Comparison of ENCODE assay signal across 15 mouse cellular contexts in the genomic region with DNA sequence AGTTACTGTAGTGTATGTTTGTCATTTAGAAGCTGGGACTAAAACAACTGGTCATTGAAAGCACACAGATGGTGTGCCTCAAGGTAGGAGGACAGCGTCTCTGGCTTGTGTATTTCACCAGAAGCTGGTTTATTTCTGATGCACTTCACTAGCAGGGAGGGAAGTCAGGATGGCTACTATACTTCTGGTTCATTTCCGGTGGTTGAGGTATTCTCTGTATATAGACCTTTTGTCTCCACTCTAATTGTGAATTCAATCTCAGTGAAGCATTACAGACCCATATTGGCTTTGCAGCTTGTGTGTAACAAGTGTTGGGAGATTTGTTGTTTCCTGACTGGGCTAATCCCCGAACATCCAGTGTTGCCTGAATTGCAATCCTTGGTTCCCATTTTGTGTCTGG. TPM values are rescaled to one million over a fixed set of nuclear protein-coding genes. Genes with fewer than 3 reads are reported as not detected.
DNase-seq lines count a peak whose midpoint lies in the region; ATAC-seq and TF ChIP-seq lines count a peak whose summit lies in the region.
"Had no signal": no experiment of that assay in that cellular context is flagged by ENCODE, and none has a peak within 500 bp of the region (broad histone marks: within the 10 kb centered on the region; RNA-seq: fewer than 3 reads in every experiment).

No protein-coding gene starts in this region.

- no peak for DNase-seq in forebrain, embryonic 11.5 days (ENCODE audit: low spot score)
- DNase-seq in kidney, postnatal 0 days (ENCODE audit: low spot score) = no peak
- DNase-seq in kidney, postnatal 36 days = no peak
- no peak for DNase-seq in embryonic facial prominence, embryonic 11.5 days (ENCODE audit: low spot score)
- no peak for DNase-seq in left cerebral cortex, adult 2 months (ENCODE audit: extremely low spot score in 1 of 2, low spot score in 2 of 2)
- DNase-seq in spleen, postnatal 14 days (ENCODE audit: low spot score in 2 of 2) = no peak
- DNase-seq: B cell, adult 2 months; cerebellum, adult 9-10 months; kidney, postnatal 10 days; thymus, adult 18-20 months had no signal

- no peak for TF ChIP-seq CTCF in kidney, postnatal 0 days (IDR thresholded peaks at IDR 0.05; ENCODE audit: low read depth)
- TF ChIP-seq CTCF in left cerebral cortex, adult 2 months (IDR thresholded peaks at IDR 0.05) = no peak

- H3K27ac ChIP-seq in forebrain, embryonic 11.5 days (ENCODE audit: low read depth, low read length) = no peak overlapping the region
- H3K27ac ChIP-seq in forebrain, embryonic 12.5 days = no peak overlapping the region
- H3K27ac ChIP-seq in kidney, postnatal 0 days = no peak overlapping the region
- no peak overlapping the region for H3K27ac ChIP-seq in embryonic facial prominence, embryonic 11.5 days (replicated peaks; ENCODE audit: low read depth, low read length)
- peak overlapping the region; percentile 98 for H3K27ac ChIP-seq in liver, embryonic 16.5 days (ENCODE audit: low read length)
- H3K27ac ChIP-seq in left cerebral cortex, adult 2 months = no peak overlapping the region
- H3K27ac ChIP-seq: limb, embryonic 12.5 days had no signal

- H3K4me3 ChIP-seq in forebrain, embryonic 11.5 days (ENCODE audit: low read depth, low read length) = peak overlapping the region; percentile 1; the same call in 1 of the 2 replicates
- no peak overlapping the region for H3K4me3 ChIP-seq in forebrain, embryonic 12.5 days (replicated peaks)
- H3K4me3 ChIP-seq in kidney, postnatal 0 days (replicated peaks; ENCODE audit: low read depth, low read length) = no peak overlapping the region
- 0 out of 2 replicates have a peak overlapping the region, but pooled peaks have one; percentile 6 for H3K4me3 ChIP-seq in embryonic facial prominence, embryonic 11.5 days (ENCODE audit: low read depth, low read length)
- H3K4me3 ChIP-seq in liver, embryonic 16.5 days (ENCODE audit: low read depth, low read length) = peak overlapping the region; percentile 68
- no peak overlapping the region for H3K4me3 ChIP-seq in left cerebral cortex, adult 2 months
- H3K4me3 ChIP-seq: limb, embryonic 12.5 days; myocyte had no signal

- intact Hi-C loops in left cerebral cortex, adult 2 months (cut with DNase I) = loop anchor here (5.0 to 10.0 kb wide), 2 partner anchors 386 to 877 kb away; partner anchors contain the start of gene Dmbx1

- 10% methylated on average over 3 of the region's 3 CpGs for WGBS in forebrain, embryonic 11.5 days
- 6% methylated on average over 3 of the region's 3 CpGs for WGBS in forebrain, embryonic 12.5 days
- WGBS in kidney, postnatal 0 days = 19% methylated on average over 3 of the region's 3 CpGs
- 13% methylated on average over 3 of the region's 3 CpGs for WGBS in embryonic facial prominence, embryonic 11.5 days
- WGBS in liver, embryonic 16.5 days (ENCODE audit: insufficient replicate concordance) = 11% methylated on average over 3 of the region's 3 CpGs

- H3K4me2 ChIP-seq in forebrain, embryonic 11.5 days (ENCODE audit: low read depth, low read length, severe bottlenecking) = no peak overlapping the region
- no peak overlapping the region for H3K4me2 ChIP-seq in forebrain, embryonic 12.5 days
- H3K4me2 ChIP-seq in kidney, postnatal 0 days (ENCODE audit: low read length) = peak overlapping the region; percentile 28; the same call in 1 of the 2 replicates
- no peak overlapping the region for H3K4me2 ChIP-seq in embryonic facial prominence, embryonic 11.5 days (ENCODE audit: low read depth, low read length)
- H3K4me2 ChIP-seq in liver, embryonic 16.5 days (ENCODE audit: low read depth, low read length) = peak overlapping the region; percentile 97
- H3K4me2 ChIP-seq: limb, embryonic 12.5 days had no signal

- H3K9ac ChIP-seq in forebrain, embryonic 11.5 days (ENCODE audit: low read length) = no peak overlapping the region
- no peak overlapping the region for H3K9ac ChIP-seq in forebrain, embryonic 12.5 days
- no peak overlapping the region for H3K9ac ChIP-seq in kidney, postnatal 0 days (ENCODE audit: low read depth, low read length)
- H3K9ac ChIP-seq in embryonic facial prominence, embryonic 11.5 days (replicated peaks; ENCODE audit: low read length) = no peak overlapping the region
- peak overlapping the region; percentile 85 for H3K9ac ChIP-seq in liver, embryonic 16.5 days (ENCODE audit: low read depth, low read length)
- H3K9ac ChIP-seq: limb, embryonic 12.5 days had no signal

- no peak for ATAC-seq in forebrain, embryonic 11.5 days (replicated peaks; ENCODE audit: low FRiP score)
- ATAC-seq in forebrain, embryonic 12.5 days (ENCODE audit: low FRiP score) = no peak
- ATAC-seq in kidney, postnatal 0 days (replicated peaks; ENCODE audit: low FRiP score, low read depth) = no peak
- ATAC-seq in embryonic facial prominence, embryonic 11.5 days (replicated peaks; ENCODE audit: insufficient number of reproducible peaks, low FRiP score, low TSS enrichment, low read depth) = no peak
- no peak for ATAC-seq in liver, embryonic 16.5 days (ENCODE audit: low read depth)

- H3K36me3 ChIP-seq in forebrain, embryonic 11.5 days (ENCODE audit: control insufficient read depth, insufficient read depth, low read length) = no peaks in the 10 kb centered on the region
- H3K36me3 ChIP-seq in forebrain, embryonic 12.5 days (replicated peaks) = no peaks in the 10 kb centered on the region
- no peaks in the 10 kb centered on the region for H3K36me3 ChIP-seq in kidney, postnatal 0 days (ENCODE audit: insufficient read depth, low read length)
- no peaks in the 10 kb centered on the region for H3K36me3 ChIP-seq in embryonic facial prominence, embryonic 11.5 days (replicated peaks; ENCODE audit: control insufficient read depth, insufficient read depth, low read depth, low read length)
- H3K36me3 ChIP-seq in liver, embryonic 16.5 days (ENCODE audit: control insufficient read depth, insufficient read depth) = peaks cover 32% of the 10 kb centered on the region
- H3K36me3 ChIP-seq: limb, embryonic 12.5 days had no signal

- H3K27me3 ChIP-seq in forebrain, embryonic 11.5 days (ENCODE audit: control insufficient read depth, insufficient read depth, low read length) = peaks cover 93% of the 10 kb centered on the region
- peaks cover 94% of the 10 kb centered on the region for H3K27me3 ChIP-seq in forebrain, embryonic 12.5 days
- H3K27me3 ChIP-seq in kidney, postnatal 0 days (ENCODE audit: insufficient read depth, low read length) = peaks cover 83% of the 10 kb centered on the region
- H3K27me3 ChIP-seq in embryonic facial prominence, embryonic 11.5 days (ENCODE audit: control insufficient read depth, insufficient read depth, low read length) = peaks cover 87% of the 10 kb centered on the region
- H3K27me3 ChIP-seq in liver, embryonic 16.5 days (ENCODE audit: control insufficient read depth, insufficient read depth, low read depth, low read length) = peaks cover 4% of the 10 kb centered on the region

- H3K4me1 ChIP-seq in forebrain, embryonic 11.5 days (replicated peaks; ENCODE audit: control insufficient read depth, insufficient read depth, low read length) = peaks cover 16% of the 10 kb centered on the region
- H3K4me1 ChIP-seq in forebrain, embryonic 12.5 days = peaks cover 31% of the 10 kb centered on the region
- H3K4me1 ChIP-seq in kidney, postnatal 0 days (replicated peaks; ENCODE audit: insufficient read depth, low read length) = peaks cover 23% of the 10 kb centered on the region; the same call in 1 of the 2 replicates
- peaks cover 7% of the 10 kb centered on the region for H3K4me1 ChIP-seq in embryonic facial prominence, embryonic 11.5 days (ENCODE audit: control insufficient read depth, insufficient read depth, low read length)
- peaks cover 34% of the 10 kb centered on the region for H3K4me1 ChIP-seq in liver, embryonic 16.5 days (ENCODE audit: control insufficient read depth, low read depth, low read length)

- H3K9me3 ChIP-seq in forebrain, embryonic 11.5 days (ENCODE audit: control insufficient read depth, low read length) = no peaks in the 10 kb centered on the region
- no peaks in the 10 kb centered on the region for H3K9me3 ChIP-seq in forebrain, embryonic 12.5 days
- no peaks in the 10 kb centered on the region for H3K9me3 ChIP-seq in kidney, postnatal 0 days (replicated peaks; ENCODE audit: low read length)
- H3K9me3 ChIP-seq in embryonic facial prominence, embryonic 11.5 days (replicated peaks; ENCODE audit: control insufficient read depth, low read length) = no peaks in the 10 kb centered on the region
- H3K9me3 ChIP-seq in liver, embryonic 16.5 days (replicated peaks; ENCODE audit: control insufficient read depth, low read length) = no peaks in the 10 kb centered on the region
- H3K9me3 ChIP-seq: limb, embryonic 12.5 days had no signal

RNA-seq across cellular contexts. Expression of gene Tal1, which starts 4.5 kb away (rescaled TPM):
- polyA plus RNA-seq in forebrain, embryonic 11.5 days (2014; fragmentation: Nextera tagmentation; extraction: Ambion mirVana) = 3.4 and 3.7 TPM in 2 replicates
- polyA plus RNA-seq in forebrain, embryonic 12.5 days (2016; fragmentation: Nextera tagmentation; extraction: Ambion mirVana) = 1.6 and 2.8 TPM in 2 replicates
- 1.0 and 1.1 TPM in 2 replicates for polyA plus RNA-seq in kidney, postnatal 0 days (2015; fragmentation: Nextera tagmentation; extraction: Ambion mirVana)
- 4.8 and 5.3 TPM in 2 replicates for polyA plus RNA-seq in embryonic facial prominence, embryonic 11.5 days (2014; fragmentation: Nextera tagmentation; extraction: Ambion mirVana)
- polyA plus RNA-seq in liver, embryonic 16.5 days (2015; fragmentation: Nextera tagmentation; extraction: Ambion mirVana) = 17.1 and 17.8 TPM in 2 replicates
- 1 to 10 TPM; 1.5 TPM for total RNA-seq in left cerebral cortex, adult 2 months (2021)
- polyA plus RNA-seq: myocyte had no signal

RNA-seq across cellular contexts. Expression of gene Pdzk1ip1, which starts 27.8 kb away (rescaled TPM):
- 13.8 and 16.2 TPM in 2 replicates for polyA plus RNA-seq in forebrain, embryonic 11.5 days (2014; fragmentation: Nextera tagmentation; extraction: Ambion mirVana)
- polyA plus RNA-seq in forebrain, embryonic 12.5 days (2016; fragmentation: Nextera tagmentation; extraction: Ambion mirVana) = 8.2 and 9.7 TPM in 2 replicates
- 681 and 685 TPM in 2 replicates for polyA plus RNA-seq in kidney, postnatal 0 days (2015; fragmentation: Nextera tagmentation; extraction: Ambion mirVana)
- polyA plus RNA-seq in embryonic facial prominence, embryonic 11.5 days (2014; fragmentation: Nextera tagmentation; extraction: Ambion mirVana) = 11.3 and 13.1 TPM in 2 replicates
- polyA plus RNA-seq in liver, embryonic 16.5 days (2015; fragmentation: Nextera tagmentation; extraction: Ambion mirVana) = 25.1 and 28.2 TPM in 2 replicates
- under 1 TPM in 1 of 2 experiments, not detected in 1; 0.75 TPM for total RNA-seq in left cerebral cortex, adult 2 months (2021)
- total RNA-seq: gastrocnemius, adult 8-10 months had no signal

Comparison
In these comparisons a context has a peak if more than half of its experiments do, and no peak if none do; other contexts are left out.
1. H3K4me3 ChIP-seq: peak in forebrain, embryonic 11.5 days (single experiment), embryonic facial prominence, embryonic 11.5 days (single experiment) and liver, embryonic 16.5 days (single experiment); none in forebrain, embryonic 12.5 days (single experiment), kidney, postnatal 0 days (single experiment) and left cerebral cortex, adult 2 months (single experiment).
2. H3K4me2 ChIP-seq: peak in kidney, postnatal 0 days (single experiment) and liver, embryonic 16.5 days (single experiment); none in forebrain, embryonic 11.5 days (single experiment), forebrain, embryonic 12.5 days (single experiment) and embryonic facial prominence, embryonic 11.5 days (single experiment).
3. RNA of gene Pdzk1ip1, which starts 27.8 kb away (polyA plus RNA-seq): 681 to 685 TPM in kidney, postnatal 0 days; 25.1 to 28.2 TPM in liver, embryonic 16.5 days, 13.8 to 16.2 TPM in forebrain, embryonic 11.5 days, 11.3 to 13.1 TPM in embryonic facial prominence, embryonic 11.5 days and 8.2 to 9.7 TPM in forebrain, embryonic 12.5 days; every median in the first group is over 10 times any median in the second.